Comparison of ENCODE assay signal across 8 mouse cellular contexts in genomic region chr7:120980931-120981924, GRCm38 (mm10). TPM values are rescaled to one million over a fixed set of nuclear protein-coding genes. Genes with fewer than 3 reads are reported as not detected.
DNase-seq lines count a peak whose midpoint lies in the region; ATAC-seq and TF ChIP-seq lines count a peak whose summit lies in the region.

No protein-coding gene starts in this region.

- H3K27me3 ChIP-seq in intestine, embryonic 14.5 days (replicated peaks; ENCODE audit: control insufficient read depth, insufficient read depth, low read length) = 0 out of 2 replicates have a peak, but pooled peaks cover 4% of the 10 kb centered on the region
- H3K27me3 ChIP-seq in liver, adult 2 months (ENCODE audit: control insufficient read depth, insufficient read depth, low read length) = 0 out of 2 replicates have a peak, but pooled peaks cover 3% of the 10 kb centered on the region
- H3K27me3 ChIP-seq in midbrain, postnatal 0 days (ENCODE audit: insufficient read depth, low read length) = no peaks in the 10 kb centered on the region
- no peaks in the 10 kb centered on the region for H3K27me3 ChIP-seq in stomach, embryonic 15.5 days (replicated peaks)

- DNase-seq in layer of hippocampus, postnatal 25 days (ENCODE audit: extremely low spot score in 1 of 2, low spot score in 1 of 2) = peak; percentile 10 to 12
- DNase-seq in layer of hippocampus, adult 18-20 months (ENCODE audit: low spot score in 2 of 2) = no peak
- DNase-seq in gastrocnemius, adult 2 months = peak; percentile 55
- DNase-seq in intestine, embryonic 14.5 days (ENCODE audit: low spot score) = peak; percentile 82
- no peak for DNase-seq in liver, adult 2 months (ENCODE audit: extremely low read depth, low read depth, low spot score)
- DNase-seq in midbrain, postnatal 0 days (ENCODE audit: low spot score) = peak; percentile 49

- TF ChIP-seq CTCF in gastrocnemius, adult 2 months (IDR thresholded peaks at IDR 0.05) = no peak
- TF ChIP-seq CTCF in liver, adult 2 months (IDR thresholded peaks at IDR 0.05; ENCODE audit: low read depth, low read length) = no peak
- TF ChIP-seq CTCF in midbrain, postnatal 0 days (IDR thresholded peaks at IDR 0.05) = peak; percentile 24; the same call in 1 of the 2 replicates

- H3K4me1 ChIP-seq in intestine, embryonic 14.5 days (replicated peaks; ENCODE audit: control insufficient read depth, insufficient read depth, low read length) = peaks cover 23% of the 10 kb centered on the region; the same call in 1 of the 2 replicates
- peaks cover 3% of the 10 kb centered on the region; the same call in 1 of the 2 replicates for H3K4me1 ChIP-seq in liver, adult 2 months (ENCODE audit: control insufficient read depth, insufficient read depth, low read length)
- H3K4me1 ChIP-seq in midbrain, postnatal 0 days (ENCODE audit: insufficient read depth, low read length) = peaks cover 4% of the 10 kb centered on the region; the same call in 1 of the 2 replicates
- peaks cover 2% of the 10 kb centered on the region; the same call in 1 of the 2 replicates for H3K4me1 ChIP-seq in stomach, embryonic 15.5 days

- 5% methylated on average over 39 of the region's 39 CpGs for WGBS in intestine, embryonic 14.5 days
- 13% methylated on average over 39 of the region's 39 CpGs for WGBS in liver, adult 2 months
- 2% methylated on average over 39 of the region's 39 CpGs for WGBS in midbrain, postnatal 0 days
- 6% methylated on average over 39 of the region's 39 CpGs for WGBS in stomach, embryonic 15.5 days

- H3K36me3 ChIP-seq in intestine, embryonic 14.5 days (ENCODE audit: control insufficient read depth, insufficient read depth, low read length) = no peaks in the 10 kb centered on the region
- H3K36me3 ChIP-seq in liver, adult 2 months (ENCODE audit: control insufficient read depth, insufficient read depth, low read length) = no peaks in the 10 kb centered on the region
- no peaks in the 10 kb centered on the region for H3K36me3 ChIP-seq in midbrain, postnatal 0 days (ENCODE audit: insufficient read depth, low read length)
- H3K36me3 ChIP-seq in stomach, embryonic 15.5 days = no peaks in the 10 kb centered on the region

- H3K4me3 ChIP-seq in gastrocnemius, adult 2 months = peak overlapping the region; percentile 93
- peak overlapping the region; percentile 87 for H3K4me3 ChIP-seq in intestine, embryonic 14.5 days (ENCODE audit: low read depth, low read length)
- peak overlapping the region; percentile 65 for H3K4me3 ChIP-seq in liver, adult 2 months (ENCODE audit: insufficient read depth, low read depth, low read length)
- peak overlapping the region; percentile 92 for H3K4me3 ChIP-seq in midbrain, postnatal 0 days (ENCODE audit: low read depth, low read length)
- peak overlapping the region; percentile 98 for H3K4me3 ChIP-seq in stomach, embryonic 15.5 days (replicated peaks)

- peak; percentile 12; the same call in 1 of the 2 replicates for ATAC-seq in common myeloid progenitor, adult 5-6 weeks (replicated peaks; ENCODE audit: low read depth, poor library complexity, severe bottlenecking)
- ATAC-seq in intestine, embryonic 14.5 days (replicated peaks; ENCODE audit: low FRiP score, low TSS enrichment, low read depth) = peak; percentile 54
- ATAC-seq in midbrain, postnatal 0 days (ENCODE audit: low FRiP score) = peak; percentile 70; the same call in 1 of the 2 replicates
- peak; percentile 59 for ATAC-seq in stomach, embryonic 15.5 days (ENCODE audit: insufficient read depth, low FRiP score, low read depth)

- H3K9me3 ChIP-seq in intestine, embryonic 14.5 days (ENCODE audit: control insufficient read depth, low read length) = no peaks in the 10 kb centered on the region
- H3K9me3 ChIP-seq in midbrain, postnatal 0 days (ENCODE audit: low read length) = no peaks in the 10 kb centered on the region
- H3K9me3 ChIP-seq in stomach, embryonic 15.5 days = no peaks in the 10 kb centered on the region

- H3K79me2 ChIP-seq in liver, adult 2 months (ENCODE audit: control insufficient read depth, insufficient read depth, low read length) = no peaks in the 10 kb centered on the region

- TF ChIP-seq POLR2A in liver, adult 2 months (IDR thresholded peaks at IDR 0.05; ENCODE audit: extremely low read depth, insufficient read depth, low read length) = no peak

- H3K9ac ChIP-seq in intestine, embryonic 14.5 days (ENCODE audit: low read length) = peak overlapping the region; percentile 75
- H3K9ac ChIP-seq in liver, adult 2 months (ENCODE audit: low read depth, low read length) = peak overlapping the region; percentile 37
- H3K9ac ChIP-seq in midbrain, postnatal 0 days (replicated peaks; ENCODE audit: low read length, poor library complexity, severe bottlenecking) = peak overlapping the region; percentile 69
- peak overlapping the region; percentile 76 for H3K9ac ChIP-seq in stomach, embryonic 15.5 days

- peak overlapping the region; percentile 92 for H3K27ac ChIP-seq in gastrocnemius, adult 2 months
- peak overlapping the region; percentile 59; the same call in 1 of the 2 replicates for H3K27ac ChIP-seq in intestine, embryonic 14.5 days (ENCODE audit: low read depth)
- H3K27ac ChIP-seq in liver, adult 2 months (replicated peaks; ENCODE audit: insufficient read depth, low read depth, low read length) = no peak overlapping the region
- no peak overlapping the region for H3K27ac ChIP-seq in midbrain, postnatal 0 days (ENCODE audit: low read depth, low read length)
- H3K27ac ChIP-seq in stomach, embryonic 15.5 days = peak overlapping the region; percentile 64

- intact Hi-C loops in gastrocnemius, adult 2 months (cut with DNase I) = no loop called here

- peak overlapping the region; percentile 74 for H3K4me2 ChIP-seq in intestine, embryonic 14.5 days (ENCODE audit: low read length)
- H3K4me2 ChIP-seq in midbrain, postnatal 0 days (ENCODE audit: low read depth, low read length, poor library complexity, severe bottlenecking) = peak overlapping the region; percentile 84
- peak overlapping the region; percentile 81 for H3K4me2 ChIP-seq in stomach, embryonic 15.5 days

RNA-seq across cellular contexts. Expression of gene Cdr2, which starts 0.9 kb away (rescaled TPM):
- total RNA-seq in layer of hippocampus, postnatal 25 days (2021) = 1 to 10 TPM; 2.9 to 4.5 TPM
- 1 to 10 TPM; 4.4 to 4.8 TPM for total RNA-seq in layer of hippocampus, adult 18-20 months (2021)
- total RNA-seq in common myeloid progenitor, adult 5-6 weeks (2017) = 10.5 and 13.4 TPM in 2 replicates
- 1 to 10 TPM; 2.2 to 5.4 TPM for total RNA-seq in gastrocnemius, adult 2 months (2021)
- 12.4 and 13.7 TPM in 2 replicates for polyA plus RNA-seq in intestine, embryonic 14.5 days (2014; fragmentation: Nextera tagmentation; extraction: Ambion mirVana)
- 0.74 and 0.87 TPM in 2 replicates for total RNA-seq in liver, adult 2 months (2014; rRNA removed)
- polyA plus RNA-seq in liver, adult 2 months (2012; rRNA removed) = 0.45 and 0.49 TPM in 2 replicates
- 26.7 and 30.7 TPM in 2 replicates for total RNA-seq in midbrain, postnatal 0 days (2014; rRNA removed)
- polyA plus RNA-seq in midbrain, postnatal 0 days (2015; fragmentation: Nextera tagmentation; extraction: Ambion mirVana) = 8.4 and 9.1 TPM in 2 replicates
- polyA plus RNA-seq in stomach, embryonic 15.5 days (2015; fragmentation: Nextera tagmentation; extraction: Ambion mirVana) = 11.8 and 14.0 TPM in 2 replicates

RNA-seq across cellular contexts. Expression of gene Mfsd13b, which starts 1.1 kb away (rescaled TPM):
- 1 to 10 TPM in 1 of 2 experiments, under 1 TPM in 1; 0.68 to 1.1 TPM for total RNA-seq in layer of hippocampus, postnatal 25 days (2021)
- 1 to 10 TPM; 1.5 to 2.7 TPM for total RNA-seq in layer of hippocampus, adult 18-20 months (2021)
- total RNA-seq in common myeloid progenitor, adult 5-6 weeks (2017) = not detected in 2 replicates
- not detected for total RNA-seq in gastrocnemius, adult 2 months (2021)
- polyA plus RNA-seq in intestine, embryonic 14.5 days (2014; fragmentation: Nextera tagmentation; extraction: Ambion mirVana) = 0.65 and 0.76 TPM in 2 replicates
- total RNA-seq in liver, adult 2 months (2014; rRNA removed) = not detected in 2 replicates
- not detected in 2 replicates for polyA plus RNA-seq in liver, adult 2 months (2012; rRNA removed)
- 0.19 TPM in 1 of 2 replicates, not detected in the other for total RNA-seq in midbrain, postnatal 0 days (2014; rRNA removed)
- polyA plus RNA-seq in midbrain, postnatal 0 days (2015; fragmentation: Nextera tagmentation; extraction: Ambion mirVana) = 0.18 and 0.26 TPM in 2 replicates
- polyA plus RNA-seq in stomach, embryonic 15.5 days (2015; fragmentation: Nextera tagmentation; extraction: Ambion mirVana) = 0.39 and 0.50 TPM in 2 replicates

RNA-seq across cellular contexts. Expression of gene Mettl9, which starts 53.0 kb away (rescaled TPM):
- 10 to 100 TPM; 77.1 to 81.2 TPM for total RNA-seq in layer of hippocampus, postnatal 25 days (2021)
- total RNA-seq in layer of hippocampus, adult 18-20 months (2021) = 10 to 100 TPM; 75.6 to 82.8 TPM
- total RNA-seq in common myeloid progenitor, adult 5-6 weeks (2017) = 78.2 and 95.5 TPM in 2 replicates
- total RNA-seq in gastrocnemius, adult 2 months (2021) = 10 to 100 TPM; 20.3 to 23.5 TPM
- 162 TPM in 2 replicates for polyA plus RNA-seq in intestine, embryonic 14.5 days (2014; fragmentation: Nextera tagmentation; extraction: Ambion mirVana)
- 37.9 and 41.4 TPM in 2 replicates for total RNA-seq in liver, adult 2 months (2014; rRNA removed)
- 13.8 and 18.8 TPM in 2 replicates for polyA plus RNA-seq in liver, adult 2 months (2012; rRNA removed)
- total RNA-seq in midbrain, postnatal 0 days (2014; rRNA removed) = 63.8 and 89.9 TPM in 2 replicates
- 134 and 140 TPM in 2 replicates for polyA plus RNA-seq in midbrain, postnatal 0 days (2015; fragmentation: Nextera tagmentation; extraction: Ambion mirVana)
- polyA plus RNA-seq in stomach, embryonic 15.5 days (2015; fragmentation: Nextera tagmentation; extraction: Ambion mirVana) = 139 and 149 TPM in 2 replicates

Comparison
In these comparisons a context has a peak if more than half of its experiments do, and no peak if none do; other contexts are left out.
1. DNase-seq: peak in layer of hippocampus, postnatal 25 days (2 of 2), gastrocnemius, adult 2 months (single experiment), intestine, embryonic 14.5 days (single experiment) and midbrain, postnatal 0 days (single experiment); none in layer of hippocampus, adult 18-20 months (0 of 2) and liver, adult 2 months (single experiment).
2. ATAC-seq: peak in every context shown above with its lines; median percentile 70 in midbrain, postnatal 0 days; 59 in stomach, embryonic 15.5 days; 54 in intestine, embryonic 14.5 days; 12 in common myeloid progenitor, adult 5-6 weeks.
3. H3K27ac ChIP-seq: peak in gastrocnemius, adult 2 months (single experiment), intestine, embryonic 14.5 days (single experiment) and stomach, embryonic 15.5 days (single experiment); none in liver, adult 2 months (single experiment) and midbrain, postnatal 0 days (single experiment).
4. Peak in every context shown above with its lines, with median percentiles within 50 percentile points of each other: H3K4me3 ChIP-seq, H3K4me2 ChIP-seq and H3K9ac ChIP-seq.